Mouse (Mus musculus): ENCODE data around the gene Galnt2. TPM values are rescaled to one million over a fixed set of nuclear protein-coding genes. Genes with fewer than 3 reads are reported as not detected.
A peak's percentile ranks its signal among the peaks of the same experiment; 100 is the strongest.

Galnt2 gene
- polyA plus RNA-seq (2014; fragmentation: Nextera tagmentation; extraction: Ambion mirVana): 57.6 and 74.3 TPM in 2 replicates

GRCm38 (mm10) chr8:124231176-124231484 lies at the start of gene Galnt2:
Gene Galnt2, plus strand, starts transcription at chr8:124231391.
- no peaks in the 10 kb centered on the region for H3K36me3 ChIP-seq (ENCODE audit: control insufficient read depth, insufficient read depth, low read length)
- peaks cover 15% of the 10 kb centered on the region; the same call in 1 of the 2 replicates for H3K4me1 ChIP-seq (ENCODE audit: control insufficient read depth, insufficient read depth, low read length)
- H3K4me3 ChIP-seq (ENCODE audit: low read depth, low read length): peak within 1 kb of the TSS; percentile 94
- WGBS: 0% methylated on average over 35 of the region's 53 CpGs
- H3K4me2 ChIP-seq (replicated peaks; ENCODE audit: low read depth, low read length): peak within 1 kb of the TSS; percentile 95
- no peaks in the 10 kb centered on the region for H3K9me3 ChIP-seq (ENCODE audit: control insufficient read depth, low read depth, low read length)
- H3K27me3 ChIP-seq (ENCODE audit: control insufficient read depth, insufficient read depth, low read length): no peaks in the 10 kb centered on the region
- peak within 1 kb of the TSS; percentile 75 for H3K27ac ChIP-seq (ENCODE audit: low read length)
- peak within 1 kb of the TSS; percentile 89 for H3K9ac ChIP-seq (replicated peaks; ENCODE audit: low read depth, low read length)
- peak; percentile 89 for ATAC-seq (ENCODE audit: insufficient number of reproducible peaks, insufficient read depth, low FRiP score, low read depth)

DNA sequence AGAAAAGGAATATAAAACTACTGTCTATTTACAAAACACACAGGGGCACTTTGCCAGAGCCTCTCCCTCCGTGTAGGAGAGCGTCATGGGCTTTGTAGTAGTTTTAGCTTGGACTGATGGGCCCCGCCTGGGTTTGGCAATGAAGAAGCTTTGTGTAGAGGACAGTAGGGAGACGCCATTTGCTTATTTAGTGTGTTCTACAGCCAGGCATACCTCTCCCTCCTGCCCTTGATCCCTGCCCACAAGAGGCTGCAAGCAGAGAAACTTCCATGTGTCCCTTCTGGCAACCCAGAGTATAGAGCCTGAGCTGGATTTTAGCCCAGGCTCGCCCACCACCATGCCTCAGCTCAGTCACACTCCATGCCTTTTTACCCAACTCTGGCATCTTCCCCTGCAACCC lies 49.4 kb upstream of the Galnt2 start:
- H3K4me3 ChIP-seq (ENCODE audit: low read depth, low read length): no peak overlapping the region
- no peak overlapping the region for H3K4me2 ChIP-seq (replicated peaks; ENCODE audit: low read depth, low read length)
- no peaks in the 10 kb centered on the region for H3K27me3 ChIP-seq (ENCODE audit: control insufficient read depth, insufficient read depth, low read length)
- no peaks in the 10 kb centered on the region for H3K9me3 ChIP-seq (ENCODE audit: control insufficient read depth, low read depth, low read length)
- ATAC-seq (ENCODE audit: insufficient number of reproducible peaks, insufficient read depth, low FRiP score, low read depth): no peak
- H3K36me3 ChIP-seq (ENCODE audit: control insufficient read depth, insufficient read depth, low read length): no peaks in the 10 kb centered on the region
- WGBS: 63% methylated on average over 5 of the region's 5 CpGs
- no peak overlapping the region for H3K9ac ChIP-seq (replicated peaks; ENCODE audit: low read depth, low read length)
- no peak overlapping the region for H3K27ac ChIP-seq (ENCODE audit: low read length)
- H3K4me1 ChIP-seq (ENCODE audit: control insufficient read depth, insufficient read depth, low read length): peaks cover 7% of the 10 kb centered on the region; the same call in 1 of the 2 replicates

- ATAC-seq (ENCODE audit: insufficient number of reproducible peaks, insufficient read depth, low FRiP score, low read depth): peak; percentile 33; the same call in 1 of the 2 replicates
- Histone ChIP-seq H3K36me3 (ENCODE audit: control insufficient read depth, insufficient read depth, low read length) (no peaks in the 10 kb centered on the region), H3K4me3 (ENCODE audit: low read depth, low read length) (no peak overlapping the region), H3K9me3 (ENCODE audit: control insufficient read depth, low read depth, low read length) (no peaks in the 10 kb centered on the region), H3K4me1 (ENCODE audit: control insufficient read depth, insufficient read depth, low read length) (peaks cover 7% of the 10 kb centered on the region; the same call in 1 of the 2 replicates), H3K27me3 (ENCODE audit: control insufficient read depth, insufficient read depth, low read length) (no peaks in the 10 kb centered on the region), H3K27ac (ENCODE audit: low read length) (peak overlapping the region; percentile 15; the same call in 1 of the 2 replicates), H3K9ac (replicated peaks; ENCODE audit: low read depth, low read length) (no peak overlapping the region), H3K4me2 (replicated peaks; ENCODE audit: low read depth, low read length) (no peak overlapping the region)
- WGBS: 25% methylated on average over 13 of the region's 13 CpGs
These were observed 49.0 kb upstream of the Galnt2 start for GRCm38 (mm10) chr8:124182224-124182623.

GRCm38 (mm10) chr8:124184078-124184477 lies 47.1 kb upstream of the Galnt2 start:
- Histone ChIP-seq H3K27me3 (ENCODE audit: control insufficient read depth, insufficient read depth, low read length) (no peaks in the 10 kb centered on the region), H3K9ac (replicated peaks; ENCODE audit: low read depth, low read length) (no peak overlapping the region), H3K4me1 (ENCODE audit: control insufficient read depth, insufficient read depth, low read length) (peaks cover 7% of the 10 kb centered on the region; the same call in 1 of the 2 replicates), H3K36me3 (ENCODE audit: control insufficient read depth, insufficient read depth, low read length) (no peaks in the 10 kb centered on the region), H3K4me2 (replicated peaks; ENCODE audit: low read depth, low read length) (no peak overlapping the region), H3K4me3 (ENCODE audit: low read depth, low read length) (no peak overlapping the region), H3K9me3 (ENCODE audit: control insufficient read depth, low read depth, low read length) (no peaks in the 10 kb centered on the region), H3K27ac (ENCODE audit: low read length) (no peak overlapping the region)
- WGBS: 68% methylated on average over 3 of the region's 3 CpGs
- no peak for ATAC-seq (ENCODE audit: insufficient number of reproducible peaks, insufficient read depth, low FRiP score, low read depth)

DNA sequence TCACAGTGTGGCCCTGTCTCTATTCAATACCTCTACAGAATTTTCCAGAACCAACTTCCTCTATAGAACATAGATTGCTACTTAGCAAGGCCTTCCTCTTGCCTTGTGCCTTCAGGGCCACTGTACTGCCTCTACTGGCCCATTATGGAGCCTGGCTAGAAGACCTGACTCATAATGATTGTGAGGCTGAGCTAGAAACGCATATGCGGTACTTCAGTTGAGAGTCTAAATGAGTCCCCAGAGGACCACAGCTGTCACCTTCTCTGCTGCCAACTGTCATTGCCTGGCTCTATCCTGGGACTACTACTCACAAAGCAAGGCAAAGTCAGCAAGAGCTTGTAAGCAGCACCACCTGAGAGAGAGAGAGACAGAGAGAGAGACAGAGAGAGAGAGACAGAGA lies 46.7 kb upstream of the Galnt2 start:
- Histone ChIP-seq H3K4me3 (ENCODE audit: low read depth, low read length) (no peak overlapping the region), H3K4me2 (replicated peaks; ENCODE audit: low read depth, low read length) (no peak overlapping the region), H3K9me3 (ENCODE audit: control insufficient read depth, low read depth, low read length) (no peaks in the 10 kb centered on the region), H3K36me3 (ENCODE audit: control insufficient read depth, insufficient read depth, low read length) (no peaks in the 10 kb centered on the region), H3K27ac (ENCODE audit: low read length) (no peak overlapping the region), H3K9ac (replicated peaks; ENCODE audit: low read depth, low read length) (no peak overlapping the region), H3K27me3 (ENCODE audit: control insufficient read depth, insufficient read depth, low read length) (no peaks in the 10 kb centered on the region), H3K4me1 (ENCODE audit: control insufficient read depth, insufficient read depth, low read length) (peaks cover 7% of the 10 kb centered on the region; the same call in 1 of the 2 replicates)
- 81% methylated on average over 2 of the region's 2 CpGs for WGBS
- ATAC-seq (ENCODE audit: insufficient number of reproducible peaks, insufficient read depth, low FRiP score, low read depth): no peak

DNA sequence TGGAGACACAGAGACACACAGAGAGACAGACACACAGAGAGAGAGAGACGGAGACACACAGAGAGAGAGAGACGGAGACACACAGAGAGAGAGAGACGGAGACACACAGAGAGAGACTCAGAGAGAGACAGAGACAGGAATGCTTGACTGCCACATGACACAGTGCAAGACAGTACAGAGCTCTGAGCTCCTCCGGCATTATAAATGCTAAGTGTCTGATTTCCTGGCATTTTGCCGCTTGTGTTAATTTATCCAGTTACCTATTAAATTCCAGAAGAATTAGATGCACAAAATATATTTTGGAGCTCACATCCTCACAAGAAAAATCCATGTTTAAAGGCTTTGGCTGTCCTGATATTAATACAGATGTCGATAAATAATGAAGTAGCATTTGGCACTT lies 46.1 kb upstream of the Galnt2 start:
- Histone ChIP-seq H3K36me3 (ENCODE audit: control insufficient read depth, insufficient read depth, low read length) (no peaks in the 10 kb centered on the region), H3K4me2 (replicated peaks; ENCODE audit: low read depth, low read length) (no peak overlapping the region), H3K27me3 (ENCODE audit: control insufficient read depth, insufficient read depth, low read length) (no peaks in the 10 kb centered on the region), H3K4me3 (ENCODE audit: low read depth, low read length) (no peak overlapping the region), H3K9me3 (ENCODE audit: control insufficient read depth, low read depth, low read length) (no peaks in the 10 kb centered on the region), H3K27ac (ENCODE audit: low read length) (no peak overlapping the region), H3K4me1 (ENCODE audit: control insufficient read depth, insufficient read depth, low read length) (peaks cover 7% of the 10 kb centered on the region; the same call in 1 of the 2 replicates), H3K9ac (replicated peaks; ENCODE audit: low read depth, low read length) (no peak overlapping the region)
- no peak for ATAC-seq (ENCODE audit: insufficient number of reproducible peaks, insufficient read depth, low FRiP score, low read depth)
- WGBS: 84% methylated on average over 6 of the region's 6 CpGs

- Histone ChIP-seq H3K27ac (ENCODE audit: low read length) (no peak overlapping the region), H3K27me3 (ENCODE audit: control insufficient read depth, insufficient read depth, low read length) (no peaks in the 10 kb centered on the region), H3K4me3 (ENCODE audit: low read depth, low read length) (no peak overlapping the region), H3K4me1 (ENCODE audit: control insufficient read depth, insufficient read depth, low read length) (no peaks in the 10 kb centered on the region), H3K9ac (replicated peaks; ENCODE audit: low read depth, low read length) (no peak overlapping the region), H3K9me3 (ENCODE audit: control insufficient read depth, low read depth, low read length) (no peaks in the 10 kb centered on the region), H3K36me3 (ENCODE audit: control insufficient read depth, insufficient read depth, low read length) (no peaks in the 10 kb centered on the region), H3K4me2 (replicated peaks; ENCODE audit: low read depth, low read length) (no peak overlapping the region)
- no peak for ATAC-seq (ENCODE audit: insufficient number of reproducible peaks, insufficient read depth, low FRiP score, low read depth)
- WGBS: 78% methylated on average over 7 of the region's 7 CpGs
These were observed 40.8 kb upstream of the Galnt2 start for GRCm38 (mm10) chr8:124190388-124190787.

DNA sequence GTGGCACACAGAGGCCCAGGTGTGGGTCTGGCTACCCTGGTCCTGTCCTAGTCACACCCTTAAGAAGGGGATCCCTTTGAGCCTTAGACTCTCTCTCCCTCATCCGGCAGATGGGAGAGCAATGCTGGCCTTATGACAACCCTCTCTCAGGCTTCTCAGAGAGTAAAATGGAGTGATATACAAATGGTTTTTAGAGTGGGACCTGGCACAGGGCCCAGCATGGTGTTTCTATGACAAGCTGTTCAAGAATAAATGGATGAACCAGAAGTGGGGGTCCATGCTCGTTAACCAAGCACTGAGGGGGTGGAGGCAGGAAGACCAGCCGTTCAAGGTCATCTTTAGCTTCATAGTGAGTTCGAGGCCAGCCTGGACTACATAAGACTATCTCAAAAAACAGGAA lies 38.9 kb upstream of the Galnt2 start:
- H3K36me3 ChIP-seq (ENCODE audit: control insufficient read depth, insufficient read depth, low read length): no peaks in the 10 kb centered on the region
- ATAC-seq (ENCODE audit: insufficient number of reproducible peaks, insufficient read depth, low FRiP score, low read depth): no peak
- no peak overlapping the region for H3K4me2 ChIP-seq (replicated peaks; ENCODE audit: low read depth, low read length)
- H3K9ac ChIP-seq (replicated peaks; ENCODE audit: low read depth, low read length): no peak overlapping the region
- H3K4me1 ChIP-seq (ENCODE audit: control insufficient read depth, insufficient read depth, low read length): peaks cover 9% of the 10 kb centered on the region
- 68% methylated on average over 4 of the region's 4 CpGs for WGBS
- no peaks in the 10 kb centered on the region for H3K9me3 ChIP-seq (ENCODE audit: control insufficient read depth, low read depth, low read length)
- no peak overlapping the region for H3K27ac ChIP-seq (ENCODE audit: low read length)
- no peak overlapping the region for H3K4me3 ChIP-seq (ENCODE audit: low read depth, low read length)
- H3K27me3 ChIP-seq (ENCODE audit: control insufficient read depth, insufficient read depth, low read length): no peaks in the 10 kb centered on the region

GRCm38 (mm10) chr8:124192976-124193375 lies 38.2 kb upstream of the Galnt2 start:
- Histone ChIP-seq H3K27ac (ENCODE audit: low read length) (no peak overlapping the region), H3K36me3 (ENCODE audit: control insufficient read depth, insufficient read depth, low read length) (no peaks in the 10 kb centered on the region), H3K4me2 (replicated peaks; ENCODE audit: low read depth, low read length) (no peak overlapping the region), H3K4me3 (ENCODE audit: low read depth, low read length) (no peak overlapping the region), H3K27me3 (ENCODE audit: control insufficient read depth, insufficient read depth, low read length) (no peaks in the 10 kb centered on the region), H3K9me3 (ENCODE audit: control insufficient read depth, low read depth, low read length) (no peaks in the 10 kb centered on the region), H3K9ac (replicated peaks; ENCODE audit: low read depth, low read length) (no peak overlapping the region), H3K4me1 (ENCODE audit: control insufficient read depth, insufficient read depth, low read length) (peaks cover 9% of the 10 kb centered on the region)
- 77% methylated on average over 10 of the region's 10 CpGs for WGBS
- ATAC-seq (ENCODE audit: insufficient number of reproducible peaks, insufficient read depth, low FRiP score, low read depth): no peak

Data from stomach, embryonic 14.5 days (tissue).